Mouse (Mus musculus) brain, embryonic 18.5 days (tissue): ENCODE data around the gene Plod3.

Experiments
- DNase-seq: peaks from one replicate; pipeline ENCODE4 v3.0.0-alpha.2; 2012; ENCODE audit warnings: low read depth, low spot score

Gene Plod3

GRCm38 (mm10) chr5:137015913-137016312 is 29.1 kb downstream of the Plod3 start:
- DNase-seq: no peak

GRCm38 (mm10) chr5:137024318-137024717 is 37.5 kb downstream of the Plod3 start:
- no peak for DNase-seq

GRCm38 (mm10) chr5:137025132-137025531 is 38.3 kb downstream of the Plod3 start:
- DNase-seq: no peak

- no peak for DNase-seq
Observed at GRCm38 (mm10) chr5:137026092-137026491, 39.3 kb downstream of the Plod3 start, which contains the start of gene Vgf. TSS of gene Vgf (plus strand) at chr5:137026392.

- DNase-seq: no peak
Observed at GRCm38 (mm10) chr5:137028561-137029272, 41.9 kb downstream of the Plod3 start.

GRCm38 (mm10) chr5:137029273-137029585 is 42.4 kb downstream of the Plod3 start:
- DNase-seq: no peak

- DNase-seq: peak; percentile 92
Observed at GRCm38 (mm10) chr5:137029643-137030415, 43.0 kb downstream of the Plod3 start.

- no peak for DNase-seq
Observed at GRCm38 (mm10) chr5:137030416-137030810, 43.6 kb downstream of the Plod3 start.

GRCm38 (mm10) chr5:137031076-137032032 is 44.5 kb downstream of the Plod3 start:
- DNase-seq: no peak

- DNase-seq: no peak
Observed at GRCm38 (mm10) chr5:137032033-137032421, 45.2 kb downstream of the Plod3 start.

GRCm38 (mm10) chr5:137032641-137033074 is 45.8 kb downstream of the Plod3 start:
- DNase-seq: no peak

- no peak for DNase-seq
Observed at GRCm38 (mm10) chr5:137036211-137036610, 49.4 kb downstream of the Plod3 start.

GRCm38 (mm10) chr5:137039453-137039852 is 52.6 kb downstream of the Plod3 start:
- no peak for DNase-seq

GRCm38 (mm10) chr5:137041442-137041841 is 54.6 kb downstream of the Plod3 start:
- no peak for DNase-seq

- DNase-seq: no peak
Observed at GRCm38 (mm10) chr5:137043997-137044396, 57.2 kb downstream of the Plod3 start.

GRCm38 (mm10) chr5:137045402-137046323 is 58.8 kb downstream of the Plod3 start, which contains the start of gene Ap1s1:
TSS of gene Ap1s1 (minus strand) at chr5:137046135.
- DNase-seq: peak; percentile 98
